Mouse (Mus musculus) midbrain, embryonic 15.5 days (tissue): Measurements from ENCODE around the gene Bag6. TPM values are rescaled to one million over a fixed set of nuclear protein-coding genes. Genes with fewer than 3 reads are reported as not detected.
A peak's percentile ranks its signal among the peaks of the same experiment; 100 is the strongest.

Experiments used
- ATAC-seq: fragments of 200-750 bp; cut with Nextera tagmentation; replicated peaks from 2 replicates; pipeline ENCODE4 v1.8.0; 2017; ENCODE audit warnings: moderate TSS enrichment
- H3K27ac ChIP-seq: fragments of 300-500 bp; sonication (generic); 2 replicates; pipeline ENCODE4 v1.5.1; 2015; ENCODE audit warnings: mild to moderate bottlenecking, inconsistent platforms
- H3K27me3 ChIP-seq: fragments of 300-500 bp; sonication (generic); replicated peaks from 2 replicates; pipeline ENCODE4 v1.6.1; 2015; ENCODE audit warnings: inconsistent platforms
- H3K36me3 ChIP-seq: fragments of 300-500 bp; sonication (generic); replicated peaks from 2 replicates; pipeline ENCODE4 v1.6.1; 2015; ENCODE audit warnings: inconsistent platforms
- H3K4me1 ChIP-seq: fragments of 300-500 bp; sonication (generic); 2 replicates; pipeline ENCODE4 v1.6.1; 2015; ENCODE audit warnings: inconsistent platforms
- H3K4me2 ChIP-seq: fragments of 300-500 bp; sonication (generic); 2 replicates; pipeline ENCODE4 v1.6.1; 2015; ENCODE audit warnings: inconsistent platforms, mild to moderate bottlenecking, moderate library complexity
- H3K4me3 ChIP-seq: fragments of 300-500 bp; sonication (generic); 2 replicates; pipeline ENCODE4 v1.5.1; 2015; ENCODE audit warnings: mild to moderate bottlenecking, inconsistent platforms
- H3K9ac ChIP-seq: fragments of 300-500 bp; sonication (generic); 2 replicates; pipeline ENCODE4 v1.6.1; 2015; ENCODE audit warnings: mild to moderate bottlenecking, inconsistent platforms
- H3K9me3 ChIP-seq: fragments of 300-500 bp; sonication (generic); 2 replicates; pipeline ENCODE4 v1.6.1; 2016; ENCODE audit warnings: inconsistent platforms
- WGBS: fragments of 180-500 bp; shearing (Covaris S2); methylation state at CpG from one replicate; pipeline ENCODE4 v1.1.7; 2015; ENCODE audit warnings: mixed read lengths; 5-methylcytosine and 5-hydroxymethylcytosine counted together
- polyA plus RNA-seq: library from polyadenylated mRNA; unstranded; fragments of >200 nt; fragmentation: Nextera tagmentation; extraction: Ambion mirVana; gene quantifications from 2 replicates; pipeline ENCODE4 v1.2.1, GENCODE M21; 2015

Gene Bag6
- polyA plus RNA-seq, 1 experiment from 2014 or later, result 82.9 TPM

- Histone ChIP-seq H3K4me3 (no peak overlapping the region), H3K27me3 (no peaks in the 10 kb centered on the region), H3K9me3 (no peaks in the 10 kb centered on the region), H3K9ac (no peak overlapping the region), H3K4me2 (no peak overlapping the region), H3K4me1 (peaks cover 31% of the 10 kb centered on the region), H3K27ac (no peak overlapping the region), H3K36me3 (peaks cover 4% of the 10 kb centered on the region)
- ATAC-seq, result no peak
- 93% methylated on average over 7 of the region's 7 CpGs for WGBS
Observed at GRCm38 (mm10) chr17:35133517-35133916, 1.5 kb upstream of the Bag6 start.

- peak overlapping the region; percentile 88 for H3K4me2 ChIP-seq
- H3K9ac ChIP-seq, result peak overlapping the region; percentile 77
- under 1% methylated on average over 42 of the region's 43 CpGs for WGBS
- H3K4me3 ChIP-seq, result peak overlapping the region; percentile 85
- peaks cover 29% of the 10 kb centered on the region for H3K4me1 ChIP-seq
- H3K36me3 ChIP-seq, result peaks cover 26% of the 10 kb centered on the region
- H3K27ac ChIP-seq, result peak overlapping the region; percentile 97
- H3K27me3 ChIP-seq, result no peaks in the 10 kb centered on the region
- H3K9me3 ChIP-seq, result no peaks in the 10 kb centered on the region
- peak; percentile 75 for ATAC-seq
Observed at GRCm38 (mm10) chr17:35135591-35136320, 778 bp downstream of the Bag6 start.

DNA sequence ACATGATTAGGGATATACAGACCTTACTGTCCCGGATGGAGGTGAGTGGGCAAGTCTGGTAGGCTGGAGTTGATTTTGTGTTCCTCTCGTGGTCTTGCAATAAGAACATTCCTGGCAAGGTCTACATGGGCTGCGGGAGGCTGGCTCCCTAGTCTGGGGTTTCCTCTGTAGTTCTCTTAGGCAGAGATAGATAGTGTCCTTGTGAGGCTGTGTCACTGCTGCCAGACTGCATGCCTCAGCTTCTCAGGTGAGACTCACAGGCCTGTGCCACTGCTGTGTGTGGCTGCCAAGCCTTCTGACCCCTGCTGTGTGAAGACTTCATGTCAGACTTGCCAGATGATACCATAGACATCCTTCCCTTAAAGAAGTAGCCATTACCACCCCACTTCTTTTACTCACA lies 4.3 kb downstream of the Bag6 start:
- Histone ChIP-seq H3K27me3 (no peaks in the 10 kb centered on the region), H3K9ac (no peak overlapping the region), H3K4me1 (peaks cover 29% of the 10 kb centered on the region), H3K9me3 (no peaks in the 10 kb centered on the region), H3K4me2 (no peak overlapping the region), H3K36me3 (peaks cover 61% of the 10 kb centered on the region), H3K4me3 (no peak overlapping the region), H3K27ac (no peak overlapping the region)
- 96% methylated on average over 3 of the region's 3 CpGs for WGBS
- no peak for ATAC-seq

GRCm38 (mm10) chr17:35140490-35140996 lies 5.6 kb downstream of the Bag6 start:
- Histone ChIP-seq H3K4me3 (no peak overlapping the region), H3K27ac (no peak overlapping the region), H3K27me3 (no peaks in the 10 kb centered on the region), H3K36me3 (peaks cover 74% of the 10 kb centered on the region), H3K4me2 (no peak overlapping the region), H3K4me1 (peaks cover 29% of the 10 kb centered on the region), H3K9ac (no peak overlapping the region), H3K9me3 (no peaks in the 10 kb centered on the region)
- no peak for ATAC-seq
- 74% methylated on average over 16 of the region's 16 CpGs for WGBS

DNA sequence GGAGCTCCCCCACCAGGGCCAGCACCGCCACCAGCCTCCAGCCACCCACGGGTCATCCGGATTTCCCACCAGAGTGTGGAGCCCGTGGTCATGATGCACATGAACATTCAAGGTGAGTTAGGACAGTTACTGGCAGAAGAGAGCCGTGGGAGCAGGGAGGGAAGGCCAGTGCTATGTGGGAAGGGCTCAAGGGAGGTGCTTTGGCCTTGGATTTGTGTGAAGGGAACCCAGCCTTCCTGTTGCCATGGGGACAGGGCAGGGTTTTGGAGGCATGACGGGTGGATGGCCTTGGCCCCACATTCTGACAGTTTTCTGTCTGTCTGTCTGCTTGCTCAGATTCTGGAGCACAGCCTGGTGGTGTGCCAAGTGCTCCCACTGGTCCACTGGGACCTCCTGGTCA lies 7.0 kb downstream of the Bag6 start:
- no peak for ATAC-seq
- Histone ChIP-seq H3K27me3 (no peaks in the 10 kb centered on the region), H3K9me3 (no peaks in the 10 kb centered on the region), H3K9ac (no peak overlapping the region), H3K4me3 (no peak overlapping the region), H3K27ac (no peak overlapping the region), H3K4me2 (no peak overlapping the region), H3K36me3 (peaks cover 88% of the 10 kb centered on the region), H3K4me1 (peaks cover 20% of the 10 kb centered on the region)
- WGBS, result 89% methylated on average over 6 of the region's 6 CpGs

GRCm38 (mm10) chr17:35146139-35146538 lies 11.2 kb downstream of the Bag6 start:
- no peak overlapping the region for H3K4me2 ChIP-seq
- no peaks in the 10 kb centered on the region for H3K9me3 ChIP-seq
- H3K4me3 ChIP-seq, result no peak overlapping the region
- no peak overlapping the region for H3K27ac ChIP-seq
- no peak for ATAC-seq
- WGBS, result 88% methylated on average over 5 of the region's 5 CpGs
- H3K36me3 ChIP-seq, result peaks cover 95% of the 10 kb centered on the region
- H3K27me3 ChIP-seq, result no peaks in the 10 kb centered on the region
- H3K9ac ChIP-seq, result no peak overlapping the region
- H3K4me1 ChIP-seq, result no peaks in the 10 kb centered on the region

- peaks cover 95% of the 10 kb centered on the region for H3K36me3 ChIP-seq
- H3K4me3 ChIP-seq, result no peak overlapping the region
- 65% methylated on average over 3 of the region's 3 CpGs for WGBS
- H3K27me3 ChIP-seq, result no peaks in the 10 kb centered on the region
- peak overlapping the region; percentile 45; the same call in 1 of the 2 replicates for H3K27ac ChIP-seq
- H3K9me3 ChIP-seq, result no peaks in the 10 kb centered on the region
- H3K4me2 ChIP-seq, result no peak overlapping the region
- no peak overlapping the region for H3K9ac ChIP-seq
- no peaks in the 10 kb centered on the region for H3K4me1 ChIP-seq
- ATAC-seq, result no peak
Observed at GRCm38 (mm10) chr17:35147348-35147747, 12.4 kb downstream of the Bag6 start.

DNA sequence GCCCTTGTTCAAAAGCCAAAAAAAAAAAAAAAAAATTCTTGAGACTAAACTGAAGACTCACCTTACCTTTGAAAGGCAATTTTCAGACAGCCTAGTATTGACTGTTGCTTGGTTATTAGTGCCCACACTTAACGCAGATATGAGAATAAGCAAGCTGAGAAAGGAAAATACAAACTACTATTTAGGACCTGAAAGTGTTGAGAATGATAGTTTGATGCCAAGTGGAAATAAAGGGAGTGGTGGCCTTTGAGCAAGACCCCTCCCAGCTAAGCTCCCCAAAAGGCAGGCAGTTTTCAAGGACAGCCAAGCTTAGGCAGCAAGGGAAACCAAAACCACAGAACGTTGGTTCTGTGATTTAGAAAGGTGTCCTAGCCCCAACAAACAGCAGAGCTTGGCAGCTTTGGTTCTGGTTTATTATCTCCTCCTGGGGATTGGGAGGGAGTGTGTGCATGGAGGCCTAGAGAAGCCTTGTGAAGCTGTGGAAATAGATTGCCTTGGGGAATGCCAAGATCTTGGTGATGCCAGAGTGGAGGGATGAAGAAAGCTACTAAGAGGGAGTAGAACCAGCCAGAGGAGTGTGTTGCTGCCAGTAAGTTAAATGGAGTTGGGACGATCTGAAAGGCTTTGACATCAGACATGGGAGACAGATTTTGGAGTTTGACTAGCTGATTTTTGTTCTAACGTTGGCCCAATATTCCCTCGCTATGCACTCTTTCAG lies 13.1 kb downstream of the Bag6 start:
- WGBS, result 72% methylated on average over 5 of the region's 5 CpGs

GRCm38 (mm10) chr17:35152121-35152520 lies 17.1 kb downstream of the Bag6 start:
- Histone ChIP-seq H3K9ac (no peak overlapping the region), H3K4me1 (no peaks in the 10 kb centered on the region), H3K4me2 (no peak overlapping the region), H3K4me3 (no peak overlapping the region), H3K36me3 (peaks cover 95% of the 10 kb centered on the region), H3K27me3 (no peaks in the 10 kb centered on the region), H3K27ac (no peak overlapping the region), H3K9me3 (no peaks in the 10 kb centered on the region)
- no peak for ATAC-seq
- WGBS, result 92% methylated on average over 4 of the region's 4 CpGs

More for the DNA sequence above, 13.1 kb downstream of the Bag6 start:
- Histone ChIP-seq H3K4me2 (no peak overlapping the region), H3K36me3 (peaks cover 95% of the 10 kb centered on the region), H3K4me3 (no peak overlapping the region), H3K9ac (no peak overlapping the region), H3K4me1 (no peaks in the 10 kb centered on the region), H3K9me3 (no peaks in the 10 kb centered on the region), H3K27me3 (no peaks in the 10 kb centered on the region), H3K27ac (0 out of 2 replicates have a peak overlapping the region, but pooled peaks have one; percentile 45)
- no peak for ATAC-seq

DNA sequence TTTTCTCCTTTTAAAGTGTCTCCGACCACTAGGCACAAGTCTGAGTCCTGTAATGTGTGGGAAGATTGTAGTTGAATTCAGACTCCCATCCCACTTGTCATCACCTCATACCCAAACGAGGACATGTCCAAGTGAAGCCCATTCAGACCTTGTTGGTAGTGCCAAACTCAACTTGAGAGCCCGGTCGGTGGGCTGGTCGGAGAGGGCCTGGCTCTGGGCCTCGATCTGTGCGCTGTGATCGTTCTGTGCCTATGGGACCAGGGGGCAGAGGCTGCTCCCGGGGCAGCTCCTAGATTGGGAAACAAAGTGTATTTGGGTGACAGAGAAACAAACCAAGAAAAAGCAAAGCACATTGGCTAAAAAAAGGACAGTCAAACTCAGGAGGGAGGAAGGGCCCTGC lies 18.1 kb downstream of the Bag6 start:
- ATAC-seq, result no peak
- Histone ChIP-seq H3K9ac (no peak overlapping the region), H3K4me2 (no peak overlapping the region), H3K4me1 (no peaks in the 10 kb centered on the region), H3K36me3 (peaks cover 97% of the 10 kb centered on the region), H3K27ac (no peak overlapping the region), H3K4me3 (no peak overlapping the region), H3K27me3 (no peaks in the 10 kb centered on the region), H3K9me3 (no peaks in the 10 kb centered on the region)
- WGBS, result 94% methylated on average over 9 of the region's 9 CpGs

- Histone ChIP-seq H3K36me3 (peaks cover 97% of the 10 kb centered on the region), H3K9ac (no peak overlapping the region), H3K4me3 (no peak overlapping the region), H3K9me3 (no peaks in the 10 kb centered on the region), H3K27ac (no peak overlapping the region), H3K4me1 (no peaks in the 10 kb centered on the region), H3K27me3 (no peaks in the 10 kb centered on the region), H3K4me2 (no peak overlapping the region)
- 90% methylated on average over 4 of the region's 4 CpGs for WGBS
- no peak for ATAC-seq
Observed at GRCm38 (mm10) chr17:35153931-35154330, 19.0 kb downstream of the Bag6 start.

GRCm38 (mm10) chr17:35154616-35155015 lies 19.6 kb downstream of the Bag6 start:
- no peak overlapping the region for H3K4me3 ChIP-seq
- ATAC-seq, result no peak
- no peak overlapping the region for H3K27ac ChIP-seq
- H3K9ac ChIP-seq, result no peak overlapping the region
- WGBS, result 72% methylated on average over 7 of the region's 7 CpGs
- H3K36me3 ChIP-seq, result peaks cover 97% of the 10 kb centered on the region
- H3K9me3 ChIP-seq, result no peaks in the 10 kb centered on the region
- no peak overlapping the region for H3K4me2 ChIP-seq
- H3K4me1 ChIP-seq, result no peaks in the 10 kb centered on the region
- H3K27me3 ChIP-seq, result no peaks in the 10 kb centered on the region
